Mouse (Mus musculus) retina, postnatal 7 days (tissue): ENCODE data around the gene Gm11639.

ENCODE experiments used
- DNase-seq: peaks from one replicate; pipeline ENCODE4 v3.0.0-alpha.2; 2012; ENCODE audit warnings: low read depth, low spot score

The Gm11639 gene

DNA sequence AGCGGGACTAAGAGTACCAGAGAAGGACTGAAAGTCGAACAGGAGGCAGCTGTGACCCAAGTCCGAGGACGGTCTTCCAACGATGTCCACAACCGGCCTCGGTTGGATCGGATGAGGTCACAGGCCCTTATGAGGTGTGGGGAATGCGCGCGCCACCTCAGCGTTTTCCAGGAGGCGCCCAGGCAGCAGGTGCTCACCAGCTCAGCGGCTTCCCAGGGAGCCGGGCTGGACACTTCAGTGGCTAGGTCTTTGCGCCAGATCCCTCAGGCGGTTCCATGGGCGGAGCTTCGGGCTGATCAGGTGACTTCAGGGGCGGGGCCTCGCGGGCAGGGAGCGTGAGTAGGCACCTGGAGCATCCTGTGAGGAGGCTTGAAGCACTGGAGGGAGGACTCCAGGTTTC lies at the start of gene Gm11639:
Gene Gm11639 (plus strand): TSS at position 160 of the 400 bp plus-strand sequence.
- no peak for DNase-seq

DNA sequence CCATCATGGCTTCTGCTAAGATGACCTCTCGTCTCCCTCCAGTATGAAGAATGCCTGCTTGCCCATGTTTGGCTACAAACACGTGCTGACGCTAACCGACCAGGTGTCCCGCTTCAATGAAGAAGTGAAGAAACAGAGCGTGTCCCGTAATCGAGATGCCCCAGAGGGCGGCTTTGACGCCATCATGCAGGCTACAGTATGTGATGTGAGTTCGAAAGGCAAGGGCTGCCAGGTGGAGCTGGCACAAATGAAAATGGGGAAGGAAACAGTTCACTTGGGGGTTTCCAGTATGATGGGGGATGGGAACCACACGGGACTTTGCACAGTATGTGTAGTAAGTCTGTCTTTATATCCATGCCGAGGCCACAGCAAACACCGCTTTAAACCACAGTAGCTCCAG lies 48.5 kb upstream of the Gm11639 start:
- DNase-seq, result no peak

DNA sequence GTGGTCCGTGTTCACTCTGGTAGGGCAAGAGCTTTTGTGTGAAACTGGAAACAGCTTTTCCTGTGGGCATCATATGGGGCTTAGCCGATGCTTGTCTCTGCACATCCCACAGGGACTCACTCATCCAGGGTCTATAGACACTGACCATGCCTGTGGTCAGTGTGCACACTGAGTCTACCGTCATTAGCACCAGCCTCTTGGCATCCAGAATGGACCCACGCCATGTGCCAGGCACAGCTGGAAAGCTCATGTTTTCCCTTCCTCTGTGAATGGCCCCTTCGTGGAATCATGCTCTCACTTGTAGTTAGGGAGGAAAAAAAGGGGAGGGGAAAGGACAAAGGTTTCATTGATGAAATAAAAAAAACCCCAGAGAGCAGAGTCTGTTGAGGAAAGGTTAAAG lies 47.5 kb upstream of the Gm11639 start:
- DNase-seq, result no peak

DNA sequence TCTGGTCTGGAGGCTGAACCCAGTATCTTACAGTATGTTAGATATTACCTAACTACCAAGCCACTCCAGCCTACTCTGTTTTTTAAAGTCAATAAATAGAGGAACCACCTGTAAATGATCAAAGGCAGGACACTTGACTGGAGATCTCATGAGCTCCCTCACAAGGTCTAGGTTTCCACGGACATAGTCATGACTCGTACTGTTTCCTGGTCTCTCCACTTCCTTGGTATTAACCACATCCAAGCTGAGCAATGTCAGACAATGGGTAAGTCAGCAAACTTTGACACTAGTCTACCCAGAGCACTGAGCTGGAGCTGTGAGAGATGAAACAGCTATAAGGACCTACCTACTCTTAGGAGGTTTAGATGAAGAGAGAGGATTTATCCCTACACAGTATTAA lies 46.6 kb upstream of the Gm11639 start:
- no peak for DNase-seq

GRCm38 (mm10) chr11:104639634-104640033 lies 45.9 kb upstream of the Gm11639 start:
- no peak for DNase-seq

DNA sequence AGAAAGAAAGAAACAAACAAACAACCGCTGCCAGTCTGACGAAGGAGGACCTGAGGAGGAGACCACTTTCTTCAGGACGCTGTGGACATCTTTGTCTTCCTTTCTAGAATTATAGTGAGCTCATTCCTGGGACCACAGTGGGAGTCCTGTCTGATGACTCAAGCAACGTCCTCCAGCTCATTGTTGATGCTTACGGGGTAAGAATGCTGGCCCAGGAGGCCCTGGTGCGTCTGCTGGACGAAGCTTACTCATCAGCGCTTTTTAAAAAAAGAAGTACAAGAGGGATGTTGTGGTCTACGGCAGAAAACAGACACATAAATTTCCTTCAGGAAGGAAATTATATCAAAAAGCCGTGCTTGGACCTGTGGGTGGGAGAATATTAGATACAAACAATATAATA lies 44.6 kb upstream of the Gm11639 start:
- DNase-seq, result no peak

- no peak for DNase-seq
Measured at GRCm38 (mm10) chr11:104643236-104643635, 42.3 kb upstream of the Gm11639 start.

GRCm38 (mm10) chr11:104645402-104645801 lies 40.1 kb upstream of the Gm11639 start:
- no peak for DNase-seq

GRCm38 (mm10) chr11:104646173-104646572 lies 39.3 kb upstream of the Gm11639 start:
- no peak for DNase-seq

DNA sequence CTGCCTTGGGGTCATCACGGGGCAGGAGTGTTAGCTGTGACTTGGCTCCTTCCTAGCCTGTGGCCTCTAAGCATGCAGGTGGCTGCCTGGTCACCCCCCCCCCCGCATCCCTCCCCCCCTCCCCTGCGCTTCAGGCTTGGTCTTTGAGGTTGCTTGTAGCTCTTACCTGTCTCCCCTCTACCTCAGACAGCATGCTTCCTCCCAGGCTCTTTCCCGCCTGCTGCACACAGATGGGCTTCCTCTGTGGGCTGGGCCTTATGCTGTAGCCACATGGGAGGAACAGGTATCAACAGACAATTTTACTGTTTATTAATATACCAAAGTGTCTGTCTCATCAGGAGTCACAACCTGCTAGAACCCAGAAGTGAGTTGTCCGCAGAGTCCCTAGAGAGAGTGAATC lies 38.9 kb upstream of the Gm11639 start:
- DNase-seq, result no peak

DNA sequence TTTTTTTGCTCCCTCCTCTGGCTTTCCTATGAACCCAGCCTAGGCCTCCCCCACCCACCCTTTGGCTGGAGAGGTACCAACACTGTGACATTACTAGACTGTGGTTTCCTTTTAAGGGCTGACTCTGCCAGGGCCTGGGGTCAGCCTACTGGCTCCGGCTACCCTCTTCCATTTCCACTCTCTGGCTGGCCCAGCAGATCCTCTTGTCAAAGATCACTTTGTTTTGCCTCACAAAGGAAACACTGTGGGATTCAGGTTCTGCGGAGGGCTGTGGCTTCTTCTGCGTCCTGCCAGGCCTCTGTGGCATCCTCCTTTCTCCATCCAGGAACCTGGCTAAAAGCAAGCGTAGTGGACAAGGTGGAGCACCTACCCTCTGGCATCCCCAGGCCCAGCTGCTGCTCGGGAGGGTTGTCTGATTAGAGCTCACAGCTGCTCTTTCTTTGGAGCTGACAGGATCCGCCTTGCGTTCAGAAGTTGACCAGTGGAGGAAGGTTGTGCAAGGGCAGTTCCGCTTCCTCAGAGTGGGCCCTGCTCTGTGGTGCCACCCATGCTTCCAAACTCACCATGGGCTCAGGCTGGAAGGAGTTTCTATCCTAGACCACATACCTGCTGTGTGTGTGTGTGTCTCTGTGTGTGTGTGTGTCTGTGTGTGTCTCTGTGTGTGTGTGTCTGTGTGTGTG lies 38.2 kb upstream of the Gm11639 start:
- DNase-seq, result no peak

- DNase-seq, result no peak
Measured at GRCm38 (mm10) chr11:104648571-104648970, 36.9 kb upstream of the Gm11639 start.

DNA sequence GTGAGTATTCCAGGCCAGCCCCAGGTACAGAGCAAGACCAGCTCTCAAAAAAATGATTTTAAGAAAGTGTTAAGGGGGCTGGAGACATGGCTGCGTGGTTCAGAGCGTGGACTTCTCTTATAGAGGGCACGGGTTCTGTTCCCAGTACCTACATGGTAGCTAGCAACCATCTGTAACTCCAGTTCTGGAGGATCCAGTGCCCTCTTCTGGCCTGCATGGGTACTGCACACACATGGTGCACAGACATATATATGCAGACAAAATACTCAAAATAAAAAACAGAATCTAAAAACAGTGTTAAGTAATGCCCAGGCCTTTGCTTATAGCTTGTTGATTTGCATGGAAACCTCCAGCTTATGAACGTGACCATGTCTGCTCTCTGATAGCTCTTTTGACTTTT lies 24.9 kb upstream of the Gm11639 start:
- no peak for DNase-seq

GRCm38 (mm10) chr11:104661106-104661505 lies 24.4 kb upstream of the Gm11639 start:
- DNase-seq, result no peak

DNA sequence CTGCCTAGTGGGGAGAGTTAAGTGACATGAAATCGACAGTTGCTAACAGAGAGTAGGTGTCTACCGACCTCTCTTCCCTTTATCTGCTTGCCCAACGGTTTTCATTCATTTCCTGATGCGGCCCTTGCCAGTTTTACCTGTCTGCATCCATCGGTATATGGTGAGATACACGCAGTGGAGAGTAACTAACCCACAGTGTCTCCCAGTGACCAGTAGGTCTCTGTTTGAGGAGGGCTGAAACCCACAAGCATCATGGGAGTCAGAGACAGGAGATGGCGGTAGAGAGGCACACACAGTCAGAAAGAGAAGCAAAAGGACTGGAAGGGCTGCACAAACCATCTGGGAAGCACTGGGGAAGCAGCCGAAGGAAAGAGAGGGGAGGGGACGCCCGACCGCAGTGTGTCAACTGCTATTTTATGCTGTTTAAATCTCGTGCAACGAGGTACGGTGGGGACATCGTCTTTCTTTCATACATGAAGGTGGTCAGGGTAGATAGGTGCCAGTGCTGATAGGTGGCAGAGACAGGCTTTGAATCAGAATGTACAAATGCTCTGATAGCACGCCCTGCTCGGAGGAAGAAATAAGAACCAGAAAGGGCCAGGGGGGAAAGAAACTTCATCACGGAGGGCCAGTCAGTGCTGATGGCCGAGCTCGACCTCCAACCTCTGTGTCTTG lies 23.8 kb upstream of the Gm11639 start:
- DNase-seq, result no peak

GRCm38 (mm10) chr11:104662573-104662972 lies 22.9 kb upstream of the Gm11639 start:
- DNase-seq, result no peak

DNA sequence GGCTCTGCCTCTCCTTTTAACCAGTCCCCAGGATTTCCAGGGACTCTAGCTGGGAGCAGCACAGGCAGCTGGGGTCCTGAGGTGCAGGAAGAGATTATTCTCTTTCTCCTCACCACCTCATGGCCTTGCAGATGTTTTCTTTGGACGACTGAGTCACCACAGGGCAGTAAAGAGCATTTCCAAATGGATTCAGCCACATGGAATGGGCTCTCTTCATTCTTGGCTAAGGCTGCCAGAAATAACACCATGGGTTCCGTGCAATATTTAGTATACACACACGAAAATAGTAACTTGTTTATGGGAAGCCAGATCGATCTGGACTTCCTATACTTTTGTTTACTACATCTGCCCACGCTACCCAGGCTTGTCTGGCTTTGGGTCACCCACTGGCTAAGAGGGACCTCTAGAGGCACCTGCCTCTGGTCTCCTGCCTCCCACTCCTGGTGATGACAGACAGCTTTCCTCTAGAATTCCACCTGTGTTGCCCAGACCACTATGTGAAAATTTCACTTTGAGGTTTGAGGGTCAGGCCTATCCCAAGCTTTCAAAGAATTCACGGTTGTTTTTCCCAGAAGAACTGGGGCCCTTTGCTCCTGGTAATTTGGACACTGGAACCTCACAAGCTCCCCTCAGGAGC lies 22.1 kb upstream of the Gm11639 start:
- no peak for DNase-seq

DNA sequence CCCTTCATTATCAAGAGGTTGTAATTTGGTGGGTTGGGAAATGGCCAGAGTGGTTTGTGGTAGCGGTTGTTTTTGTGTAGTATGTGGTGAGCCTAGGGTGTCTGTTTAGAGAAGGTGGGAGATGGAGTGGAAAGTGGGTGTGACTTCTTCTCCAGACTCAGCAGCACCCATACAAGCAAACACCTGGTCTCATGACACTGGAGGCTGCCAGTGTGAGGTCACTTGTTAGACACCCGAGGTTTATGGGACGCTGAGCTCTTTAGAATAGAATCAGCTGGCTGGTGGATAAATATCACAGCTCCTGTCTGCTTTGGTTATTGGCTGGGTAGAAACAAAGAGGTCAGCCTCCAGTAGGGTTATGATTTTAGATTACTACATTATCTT lies 21.6 kb upstream of the Gm11639 start:
- no peak for DNase-seq

DNA sequence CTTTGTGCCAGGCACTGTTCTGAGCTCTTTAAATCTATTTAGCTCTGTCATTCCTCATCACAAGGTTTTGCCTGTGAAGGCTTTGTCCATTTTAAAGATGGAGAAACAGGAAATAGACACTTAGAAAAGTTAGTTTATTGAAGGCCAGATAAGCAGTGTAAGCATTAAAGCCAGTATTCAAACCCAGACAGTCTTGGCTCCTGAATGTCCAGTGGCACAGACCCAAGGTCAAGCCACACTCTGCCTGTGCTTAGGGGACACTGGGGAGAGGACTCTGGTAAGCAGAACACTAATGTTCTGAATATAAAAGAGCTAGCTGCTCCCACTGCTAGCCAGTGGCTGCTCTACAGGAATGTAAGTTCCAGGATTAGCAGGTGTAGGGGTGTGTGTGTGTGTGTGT lies 21.1 kb upstream of the Gm11639 start:
- no peak for DNase-seq

GRCm38 (mm10) chr11:104667399-104667798 lies 18.1 kb upstream of the Gm11639 start:
- no peak for DNase-seq

DNA sequence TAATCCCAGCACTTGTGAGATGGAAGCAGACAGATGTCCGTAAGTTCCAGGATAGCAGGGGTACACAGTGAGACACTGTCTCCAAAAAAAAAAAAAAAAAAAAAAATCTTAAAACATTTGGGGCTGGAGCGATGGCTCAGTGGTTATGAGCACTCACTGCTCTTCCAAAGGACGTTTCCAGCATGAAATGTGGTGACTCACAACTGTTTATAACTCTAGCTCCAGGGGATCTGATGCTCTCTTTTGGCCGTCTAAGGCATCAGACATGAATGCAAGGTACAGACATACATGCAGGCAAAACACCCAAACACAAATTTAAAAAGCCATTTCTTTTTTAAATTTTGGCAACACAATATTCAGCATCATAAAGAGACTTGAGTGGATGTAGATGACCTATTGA lies 12.1 kb upstream of the Gm11639 start:
- no peak for DNase-seq

- DNase-seq, result no peak
Measured at GRCm38 (mm10) chr11:104674768-104675167, 10.7 kb upstream of the Gm11639 start.

GRCm38 (mm10) chr11:104693235-104693634 lies 7.7 kb downstream of the Gm11639 start:
- DNase-seq, result no peak
